Mouse (Mus musculus) left cerebral cortex, postnatal 25 days (tissue): Measurements from ENCODE around the gene Tbx19. TPM values are rescaled to one million over a fixed set of nuclear protein-coding genes. Genes with fewer than 3 reads are reported as not detected.

ENCODE experiments used
- DNase-seq, 2 experiments: peaks; one replicate each; pipeline ENCODE4 v3.0.0; 2022; ENCODE audit warnings: low spot score in 2 of 2, mixed read lengths in 1 of 2
- intact Hi-C: fragments of 180-260 bp; cut with DNase I; formaldehyde crosslinking; loops from one replicate; pipeline ENCODE4 v1.15.1; 2025
- total RNA-seq, 2 experiments: library from RNA; stranded (reverse); gene quantifications; 2 replicates each; pipeline ENCODE4 v1.2.3; 2021

The Tbx19 gene
- total RNA-seq, 2 experiments from 2014 or later, result not detected

- intact Hi-C loops, result loop anchor here (2.0 to 5.0 kb wide), 4 partner anchors 78 to 804 kb away; partner anchors contain the start of gene Atp1b1
- DNase-seq, result peak; percentile 88 to 91
Observed at GRCm38 (mm10) chr1:165120349-165120898, 40.1 kb downstream of the Tbx19 start.

GRCm38 (mm10) chr1:165119760-165120159 is 40.8 kb downstream of the Tbx19 start:
- intact Hi-C loops, result loop anchor here (2.0 to 10.0 kb wide), 6 partner anchors 77 to 803 kb away; partner anchors contain the start of gene Atp1b1
- DNase-seq, result peak; percentile 25 to 42

DNA sequence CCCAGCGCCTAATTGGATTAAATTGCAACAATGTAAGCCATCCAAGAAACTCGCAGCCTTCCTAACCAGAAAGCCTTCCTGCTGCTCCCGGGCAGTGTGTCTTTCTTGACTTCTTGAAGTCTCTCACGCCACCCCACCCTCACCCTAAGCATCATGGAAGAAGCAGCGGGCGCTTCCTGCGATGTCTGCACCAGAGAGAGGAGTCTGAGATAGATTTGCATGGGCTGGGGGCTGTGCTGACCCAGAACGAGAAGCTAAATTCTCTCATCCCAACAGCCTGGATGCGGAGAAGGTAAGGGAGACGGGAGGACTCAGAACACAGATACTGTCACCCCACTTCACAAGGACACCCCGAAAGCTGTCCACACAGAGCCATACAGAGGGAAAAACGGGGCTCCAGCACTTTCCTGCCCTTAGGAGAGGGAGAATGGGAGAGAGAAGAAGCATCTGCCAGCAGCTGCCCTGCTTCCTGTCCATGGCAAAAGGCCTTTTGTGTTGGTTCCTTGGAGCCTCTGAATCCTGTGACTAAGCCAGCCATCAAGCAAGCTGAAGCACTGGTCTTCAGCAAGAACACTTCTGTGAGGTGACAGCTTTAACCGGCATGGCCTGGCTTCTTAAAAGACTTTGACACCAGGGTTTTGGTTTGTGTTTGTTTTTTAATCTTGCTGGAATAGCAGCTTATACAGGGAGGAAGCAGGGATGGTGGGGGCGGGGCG is 41.4 kb downstream of the Tbx19 start:
- DNase-seq, result no peak
- intact Hi-C loops, result loop anchor here (10.0 kb wide), 2 partner anchors 334 to 434 kb away; no protein-coding TSS in a partner anchor

DNA sequence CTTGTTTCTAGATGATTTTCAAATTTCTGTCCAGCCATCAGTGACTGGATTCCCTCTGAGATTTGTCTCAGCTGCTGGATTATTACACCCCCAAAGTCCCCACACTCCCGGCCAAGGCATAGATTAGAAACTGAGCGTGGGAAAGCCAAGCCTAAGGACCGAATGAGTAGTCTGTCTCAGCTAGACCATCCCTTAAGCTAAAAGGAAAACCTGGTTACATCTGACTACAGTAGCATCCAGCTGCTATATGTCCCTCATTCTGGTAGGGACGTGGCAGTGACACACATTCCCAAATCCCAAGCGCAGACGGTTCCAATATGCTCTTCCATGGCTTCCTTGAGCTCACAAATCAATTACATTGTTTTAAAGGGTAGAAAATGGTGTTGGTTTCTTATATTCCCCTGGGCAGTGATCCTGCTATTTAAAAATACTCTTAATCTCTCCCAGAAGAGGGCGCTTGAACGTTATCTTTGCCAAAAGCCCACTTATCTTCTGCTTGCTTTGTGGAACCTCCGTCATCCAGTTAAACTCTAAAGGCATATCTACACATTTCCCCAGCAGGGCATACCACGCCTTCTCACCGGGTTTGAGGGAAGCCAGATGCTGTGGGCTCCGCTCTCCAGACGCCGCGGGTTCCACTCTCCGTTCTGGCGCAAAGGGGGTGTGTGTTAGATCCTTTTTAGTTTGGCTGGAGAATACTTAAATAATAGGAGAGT is 46.0 kb downstream of the Tbx19 start:
- intact Hi-C loops, result loop anchor here (2.0 to 10.0 kb wide), 3 partner anchors 40 to 430 kb away; no protein-coding TSS in a partner anchor
- DNase-seq, result peak; percentile 31 to 78

DNA sequence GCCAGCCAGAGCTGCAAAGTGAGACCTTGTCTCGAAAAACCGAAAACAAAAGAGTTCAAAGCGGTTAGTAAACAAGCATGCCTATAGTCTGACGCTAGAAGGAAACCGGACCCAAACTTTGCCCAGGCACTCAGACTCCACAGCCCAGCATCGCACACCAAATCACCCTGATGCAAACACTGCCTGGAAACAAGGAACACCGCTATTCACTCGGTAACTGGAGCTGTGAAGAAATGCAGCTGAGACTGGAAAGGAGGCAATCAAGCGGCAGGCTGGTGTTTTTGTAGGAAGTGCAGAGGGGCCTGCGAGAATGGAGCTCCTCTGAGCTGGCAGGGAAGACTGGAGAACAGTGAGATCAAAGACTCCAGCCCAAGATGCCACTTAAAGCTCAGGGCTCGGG is 46.9 kb downstream of the Tbx19 start:
- intact Hi-C loops, result loop anchor here (2.0 to 10.0 kb wide), 3 partner anchors 39 to 429 kb away; no protein-coding TSS in a partner anchor
- no peak for DNase-seq

DNA sequence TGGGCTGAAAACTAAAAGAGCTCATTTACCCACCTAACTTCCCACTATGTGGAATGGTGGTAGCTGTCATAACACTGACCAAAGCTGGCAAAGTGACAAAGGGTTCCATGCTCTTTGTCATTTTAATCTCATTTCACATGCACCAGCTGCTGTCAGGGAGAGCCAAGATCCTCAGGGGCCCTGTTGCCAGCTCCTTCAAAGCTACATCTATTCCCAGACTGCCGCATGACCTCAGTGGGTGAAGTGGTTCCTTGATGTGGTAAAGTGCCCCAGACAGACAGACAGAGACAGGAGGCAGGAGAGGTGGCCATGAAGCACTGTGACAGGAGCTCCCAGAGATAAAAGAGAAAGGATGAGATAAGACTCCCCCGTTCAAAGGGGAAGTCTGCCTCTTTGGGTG is 49.9 kb downstream of the Tbx19 start:
- DNase-seq, result no peak
- intact Hi-C loops, result loop anchor here (10.0 kb wide), 2 partner anchors 326 to 426 kb away; no protein-coding TSS in a partner anchor

DNA sequence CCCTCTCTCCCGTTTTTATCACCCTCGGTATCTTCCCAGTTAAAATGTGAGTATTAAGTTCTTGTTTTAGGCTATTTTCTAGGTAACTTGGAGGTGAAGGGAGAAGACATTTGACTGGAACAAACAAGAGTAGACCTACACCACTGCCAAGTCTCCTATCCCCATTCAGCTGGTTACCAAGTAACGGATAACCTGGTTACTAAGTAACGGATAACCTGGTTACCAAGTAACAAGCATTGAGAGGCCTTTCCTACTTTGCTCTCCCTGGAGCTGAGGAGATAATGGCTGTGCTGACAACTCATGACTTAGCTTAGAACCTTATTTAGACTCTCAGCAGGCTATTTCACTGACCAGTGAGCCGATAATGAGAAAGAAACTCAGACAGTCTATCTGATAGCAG is 51.4 kb downstream of the Tbx19 start:
- intact Hi-C loops, result no loop called here
- no peak for DNase-seq

GRCm38 (mm10) chr1:165108477-165108876 is 52.1 kb downstream of the Tbx19 start:
- intact Hi-C loops, result no loop called here
- DNase-seq, result no peak

DNA sequence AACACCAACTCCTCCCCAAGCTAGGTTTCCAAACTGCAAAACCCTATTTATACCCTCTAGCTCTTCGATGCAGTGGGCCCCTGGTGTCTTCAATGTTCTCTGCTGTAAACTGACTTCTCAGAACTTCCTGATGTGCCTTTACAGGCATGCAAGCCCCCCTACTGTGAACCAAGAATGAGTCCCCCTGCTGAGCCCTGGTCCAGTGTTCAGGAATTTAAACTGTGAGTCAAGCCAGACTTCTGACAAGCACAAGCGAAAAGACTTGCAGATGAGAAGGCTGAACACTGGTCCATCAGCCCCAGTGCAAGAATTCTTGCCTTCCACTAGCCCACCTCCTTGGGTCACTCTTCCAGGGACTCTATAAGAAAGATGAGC is 54.6 kb downstream of the Tbx19 start:
- no peak for DNase-seq
- intact Hi-C loops, result no loop called here

GRCm38 (mm10) chr1:165105270-165106010 is 55.1 kb downstream of the Tbx19 start:
- peak in 1 of 2 experiments; percentile 71 for DNase-seq
- intact Hi-C loops, result no loop called here

DNA sequence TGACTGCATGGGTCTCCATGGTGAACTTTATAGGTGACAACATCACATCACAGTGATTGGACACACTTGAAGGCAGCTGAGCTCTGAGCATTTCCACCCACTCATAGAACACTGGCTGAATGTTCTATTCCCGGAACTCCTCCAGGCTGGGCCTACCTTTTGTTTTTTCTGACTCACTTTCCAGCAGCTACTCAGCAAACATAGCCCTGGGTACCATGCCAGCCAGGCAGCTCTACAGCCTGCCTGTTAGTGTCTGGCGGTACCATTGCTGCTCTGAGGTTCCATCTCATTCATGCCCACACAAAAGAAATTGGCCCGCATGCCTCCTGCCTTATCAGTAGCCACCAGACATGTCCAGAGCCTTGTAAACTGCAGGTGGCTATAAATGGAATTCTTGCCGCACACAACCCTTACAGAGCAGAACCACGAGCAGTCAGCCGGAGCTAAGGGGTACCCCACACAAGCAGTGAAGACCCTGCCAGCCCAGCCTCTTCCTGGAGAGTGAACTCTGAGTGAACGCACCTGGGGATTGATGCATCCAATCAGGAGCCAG is 55.8 kb downstream of the Tbx19 start:
- intact Hi-C loops, result no loop called here
- peak; percentile 60 to 92 for DNase-seq

DNA sequence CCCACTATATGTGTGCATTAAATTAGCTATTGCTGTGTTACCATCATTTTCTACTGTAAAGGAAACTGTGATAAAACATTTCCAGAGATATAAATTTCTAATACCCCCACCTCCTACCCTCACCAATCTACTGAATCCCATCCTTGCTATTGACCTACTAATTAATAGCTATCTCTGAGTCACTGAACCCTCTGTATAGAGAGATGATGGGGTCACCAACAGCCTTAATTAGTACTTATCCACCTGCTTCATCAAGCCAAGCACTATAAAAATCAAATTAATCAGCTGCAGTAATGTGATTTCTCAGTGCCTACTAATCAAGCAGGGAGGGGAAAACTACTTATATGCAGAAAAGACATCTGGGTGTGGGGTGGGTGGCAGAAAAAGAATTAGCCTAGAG is 61.0 kb downstream of the Tbx19 start:
- intact Hi-C loops, result no loop called here
- DNase-seq, result no peak

- DNase-seq, result no peak
- intact Hi-C loops, result no loop called here
Observed at GRCm38 (mm10) chr1:165094871-165095270, 65.7 kb downstream of the Tbx19 start.

- intact Hi-C loops, result no loop called here
- peak; percentile 84 to 96 for DNase-seq
Observed at GRCm38 (mm10) chr1:165091721-165092120, 68.9 kb downstream of the Tbx19 start.

DNA sequence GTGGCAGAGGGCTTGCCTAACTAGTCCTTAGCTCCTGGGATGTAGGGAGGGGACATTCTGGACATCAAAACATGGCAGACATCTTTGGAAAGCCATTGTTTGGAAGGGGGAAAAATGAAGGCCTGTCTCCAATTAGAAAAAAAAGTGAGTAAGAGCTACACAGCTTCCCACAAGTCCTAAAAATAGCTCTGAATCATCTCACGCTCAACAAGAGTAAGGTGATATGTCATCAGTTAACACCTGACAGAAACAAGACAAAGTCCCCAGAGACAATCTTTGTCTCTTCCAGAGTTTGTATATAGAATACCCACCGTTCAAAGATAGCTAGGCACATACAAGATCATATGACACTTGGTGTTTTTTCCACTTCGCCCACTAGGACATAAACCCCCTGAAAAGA is 71.0 kb downstream of the Tbx19 start:
- no peak for DNase-seq
- intact Hi-C loops, result no loop called here

Other genes with a start within 250 kb of the Tbx19 start
- gene Xcl1, start 225.2 kb downstream of the Tbx19 start, total RNA-seq, result not detected
- gene Sft2d2, start 33.7 kb upstream of the Tbx19 start, total RNA-seq, result 10 to 100 TPM; 12.6 to 12.9 TPM
- 10 to 100 TPM; 59.0 to 60.6 TPM for gene Tiprl, start 76.2 kb upstream of the Tbx19 start, total RNA-seq
- gene Gpr161, start 135.0 kb upstream of the Tbx19 start, total RNA-seq, result 1 to 10 TPM; 7.5 to 8.6 TPM